Mouse (Mus musculus) right cerebral cortex, postnatal 10 days (tissue): Measurements from ENCODE around the gene Magea2.
A peak's percentile ranks its signal among the peaks of the same experiment; 100 is the strongest.
"Not testable (repeated sequence)": the region's sequence is repeated elsewhere in the genome, so short reads cannot be mapped to it uniquely, and the experiment has no call there.

Experiments
- DNase-seq, 2 experiments: peaks; one replicate each; pipeline ENCODE4 v3.0.0; 2021; ENCODE audit warnings: low spot score in 2 of 2

The Magea2 gene

GRCm38 (mm10) chrX:155093566-155093965 lies at the start of gene Magea2:
Magea2 (minus strand) TSS chrX:155093666.
- not testable (repeated sequence) for DNase-seq

DNA sequence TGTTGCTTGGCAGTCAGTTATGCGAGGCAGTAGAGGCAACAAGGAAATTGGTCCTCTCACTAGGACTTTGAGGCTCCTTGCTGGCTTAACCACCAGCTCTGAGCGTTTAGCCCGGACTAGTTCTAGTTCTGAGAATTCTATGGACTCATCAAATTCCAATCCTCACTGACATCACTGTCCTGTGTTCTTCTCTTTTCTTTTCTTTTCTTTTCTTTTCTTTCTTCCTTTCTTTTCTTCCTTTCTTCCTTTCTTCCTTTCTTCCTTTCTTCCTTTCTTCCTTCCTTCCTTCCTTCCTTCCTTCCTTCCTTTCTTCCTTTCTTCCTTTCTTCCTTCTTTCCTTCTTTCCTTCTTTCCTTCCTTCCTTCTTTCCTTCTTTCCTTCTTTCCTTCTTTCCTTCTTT lies 34.8 kb upstream of the Magea2 start, which contains the start of gene Cldn34b2:
Gene Cldn34b2 (minus strand): TSS at position 101 of the 400 bp plus-strand sequence.
- not testable (repeated sequence) for DNase-seq

DNA sequence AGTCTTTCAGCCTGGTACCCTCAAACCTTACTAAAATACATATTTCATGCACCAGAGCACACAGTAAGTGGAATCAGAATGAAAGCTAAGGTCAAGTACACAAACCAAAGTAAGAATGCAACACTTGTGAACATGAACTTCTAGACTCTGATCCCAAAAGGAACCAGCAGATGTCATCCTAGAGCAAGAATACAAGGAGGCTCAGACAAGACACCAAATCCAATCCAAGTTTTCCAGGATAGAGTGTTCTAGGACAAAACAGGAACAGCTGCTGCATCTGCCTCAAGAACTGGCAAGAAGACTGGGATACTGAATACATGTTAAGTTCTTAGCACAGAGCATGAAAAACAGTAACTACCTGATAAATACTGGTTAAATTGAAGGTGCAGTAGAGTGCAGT lies 4.6 kb upstream of the Magea2 start:
- peak; percentile 16 to 21 for DNase-seq

DNA sequence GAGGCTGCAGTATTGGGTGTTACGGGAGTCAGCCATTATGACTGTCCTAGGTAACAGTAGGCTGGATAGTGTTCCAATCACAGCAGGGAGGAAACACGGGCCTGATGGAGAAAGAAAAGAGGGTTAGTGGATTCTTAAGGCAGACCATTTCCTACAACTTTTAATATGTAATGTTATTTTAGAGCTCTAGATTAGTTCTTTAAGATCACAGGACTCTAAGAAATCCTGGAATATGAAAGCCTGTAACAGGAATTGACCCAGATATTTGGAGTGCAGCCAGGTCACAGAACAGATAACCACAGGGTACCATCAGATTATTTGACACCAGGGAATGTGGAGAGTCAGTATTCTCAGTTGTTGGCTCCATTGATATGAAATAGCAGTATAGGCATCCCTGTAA lies 3.8 kb downstream of the Magea2 start, which contains the start of gene Magea1:
Gene Magea1 (minus strand): TSS at position 101 of the 400 bp plus-strand sequence.
- DNase-seq: not testable (repeated sequence)

DNA sequence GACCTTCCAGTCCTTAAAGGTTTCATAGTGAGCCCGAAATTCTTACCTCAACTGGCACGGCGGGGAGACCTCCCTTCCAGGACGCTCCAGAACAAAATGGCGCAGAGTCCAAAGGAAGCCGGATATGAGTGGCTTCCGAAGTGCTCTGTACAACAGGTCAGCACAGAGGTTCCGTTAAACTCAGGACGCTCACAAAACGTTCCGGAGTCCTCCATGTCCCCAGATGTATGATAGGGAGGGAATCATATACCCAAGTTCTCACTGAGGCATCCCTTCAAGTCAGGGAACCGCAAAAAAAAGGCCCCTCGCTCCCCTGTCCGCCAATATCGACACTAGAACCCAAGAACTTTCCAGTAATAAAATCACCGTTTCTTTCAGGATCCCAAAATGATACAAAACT lies 30.4 kb downstream of the Magea2 start, which contains the start of gene Magea5:
Gene Magea5 (minus strand): TSS at position 101 of the 400 bp plus-strand sequence.
- not testable (repeated sequence) for DNase-seq

GRCm38 (mm10) chrX:154995750-154996149 lies 97.7 kb downstream of the Magea2 start, which contains the start of gene Magea8:
Magea8 (minus strand) TSS chrX:154995850.
- DNase-seq: not testable (repeated sequence)
